Mouse (Mus musculus) neural tube, embryonic 12.5 days (tissue): ENCODE data around the gene Rnaseh1. TPM values are rescaled to one million over a fixed set of nuclear protein-coding genes. Genes with fewer than 3 reads are reported as not detected.

Experiments
- ATAC-seq: fragments of 200-750 bp; cut with Nextera tagmentation; 2 replicates; pipeline ENCODE4 v1.8.0; 2017; ENCODE audit warnings: low read depth, mild to moderate bottlenecking, moderate TSS enrichment, moderate library complexity; ENCODE audit not compliant: low FRiP score
- H3K27ac ChIP-seq: fragments of 300-500 bp; sonication (generic); 2 replicates; pipeline ENCODE4 v1.5.1; 2016
- H3K27me3 ChIP-seq: fragments of 300-500 bp; sonication (generic); replicated peaks from 2 replicates; pipeline ENCODE4 v1.6.1; 2016; ENCODE audit warnings: mild to moderate bottlenecking
- H3K36me3 ChIP-seq: fragments of 300-500 bp; sonication (generic); 2 replicates; pipeline ENCODE4 v1.6.1; 2016; ENCODE audit warnings: mild to moderate bottlenecking
- H3K4me1 ChIP-seq: fragments of 300-500 bp; sonication (generic); 2 replicates; pipeline ENCODE4 v1.6.1; 2016
- H3K4me2 ChIP-seq: fragments of 300-500 bp; sonication (generic); replicated peaks from 2 replicates; pipeline ENCODE4 v1.6.1; 2016; ENCODE audit warnings: mild to moderate bottlenecking
- H3K4me3 ChIP-seq: fragments of 300-500 bp; sonication (generic); 2 replicates; pipeline ENCODE4 v1.5.1; 2016
- H3K9ac ChIP-seq: fragments of 300-500 bp; sonication (generic); 2 replicates; pipeline ENCODE4 v1.6.1; 2016; ENCODE audit warnings: mild to moderate bottlenecking
- H3K9me3 ChIP-seq: fragments of 300-500 bp; sonication (generic); 2 replicates; pipeline ENCODE4 v1.6.1; 2016; ENCODE audit warnings: mild to moderate bottlenecking
- WGBS: fragments of 180-500 bp; shearing (Covaris S2); methylation state at CpG from one replicate; pipeline ENCODE4 v1.1.7; 2016; 5-methylcytosine and 5-hydroxymethylcytosine counted together
- microRNA-seq: library from miRNA; unstranded; fragments of <30 nt; microRNA quantifications from one replicate; pipeline ENCODE4, GENCODE M21; 2017
- polyA plus RNA-seq: library from polyadenylated mRNA; unstranded; fragments of >200 nt; fragmentation: Nextera tagmentation; extraction: Ambion mirVana; gene quantifications from 2 replicates; pipeline ENCODE4 v1.2.1, GENCODE M21; 2016

Gene Rnaseh1
- polyA plus RNA-seq, 1 experiment from 2014 or later: 29.3 TPM

- H3K4me3 ChIP-seq: no peak overlapping the region
- no peak overlapping the region for H3K9ac ChIP-seq
- no peak overlapping the region for H3K4me2 ChIP-seq
- H3K27me3 ChIP-seq: no peaks in the 10 kb centered on the region; the same call in 1 of the 2 replicates
- ATAC-seq: no peak; the same call in 1 of the 2 replicates
- peaks cover 14% of the 10 kb centered on the region; the same call in 1 of the 2 replicates for H3K36me3 ChIP-seq
- H3K9me3 ChIP-seq: no peaks in the 10 kb centered on the region
- WGBS: 10% methylated on average over 6 of the region's 6 CpGs
- H3K4me1 ChIP-seq: peaks cover 15% of the 10 kb centered on the region
- H3K27ac ChIP-seq: peak overlapping the region; percentile 48; the same call in 1 of the 2 replicates
Observed at GRCm38 (mm10) chr12:28699656-28700055, 50.3 kb downstream of the Rnaseh1 start.

- WGBS: 34% methylated on average over 3 of the region's 3 CpGs
- H3K27me3 ChIP-seq: no peaks in the 10 kb centered on the region; the same call in 1 of the 2 replicates
- no peak overlapping the region for H3K4me3 ChIP-seq
- no peak overlapping the region for H3K9ac ChIP-seq
- H3K36me3 ChIP-seq: peaks cover 11% of the 10 kb centered on the region; the same call in 1 of the 2 replicates
- H3K4me2 ChIP-seq: no peak overlapping the region
- H3K4me1 ChIP-seq: peaks cover 19% of the 10 kb centered on the region
- no peak for ATAC-seq
- H3K27ac ChIP-seq: peak overlapping the region; percentile 48; the same call in 1 of the 2 replicates
- H3K9me3 ChIP-seq: no peaks in the 10 kb centered on the region
Observed at GRCm38 (mm10) chr12:28700101-28700511, 50.7 kb downstream of the Rnaseh1 start.

DNA sequence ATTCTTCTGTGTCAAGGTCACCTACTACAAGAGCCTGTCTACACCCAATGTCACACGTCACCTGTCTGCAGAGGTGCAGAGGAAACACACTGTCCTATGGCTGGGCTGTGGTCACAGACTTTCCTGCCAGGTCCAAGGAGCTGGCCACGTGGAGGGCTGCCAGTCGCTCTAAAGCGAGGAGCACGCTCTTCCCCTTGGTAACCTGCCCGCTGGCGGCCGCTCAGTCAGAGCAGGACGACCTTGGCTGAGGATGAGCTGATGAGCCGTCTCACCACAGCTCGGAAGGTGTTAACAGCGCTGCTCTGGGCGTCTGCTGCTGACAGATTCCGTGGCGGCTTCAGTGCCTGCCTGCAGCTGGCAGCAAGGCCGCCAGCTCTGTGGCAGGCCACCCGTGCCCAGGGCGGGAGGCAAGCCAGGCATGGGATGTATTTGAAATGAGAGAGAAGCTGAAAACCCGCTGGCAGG is 51.2 kb downstream of the Rnaseh1 start:
- ATAC-seq: peak; percentile 31; the same call in 1 of the 2 replicates
- WGBS: 82% methylated on average over 19 of the region's 19 CpGs
- no peak overlapping the region for H3K27ac ChIP-seq
- no peaks in the 10 kb centered on the region for H3K9me3 ChIP-seq
- no peak overlapping the region for H3K4me2 ChIP-seq
- peaks cover 8% of the 10 kb centered on the region; the same call in 1 of the 2 replicates for H3K36me3 ChIP-seq
- H3K4me3 ChIP-seq: no peak overlapping the region
- no peaks in the 10 kb centered on the region; the same call in 1 of the 2 replicates for H3K27me3 ChIP-seq
- H3K4me1 ChIP-seq: peaks cover 22% of the 10 kb centered on the region
- no peak overlapping the region for H3K9ac ChIP-seq

DNA sequence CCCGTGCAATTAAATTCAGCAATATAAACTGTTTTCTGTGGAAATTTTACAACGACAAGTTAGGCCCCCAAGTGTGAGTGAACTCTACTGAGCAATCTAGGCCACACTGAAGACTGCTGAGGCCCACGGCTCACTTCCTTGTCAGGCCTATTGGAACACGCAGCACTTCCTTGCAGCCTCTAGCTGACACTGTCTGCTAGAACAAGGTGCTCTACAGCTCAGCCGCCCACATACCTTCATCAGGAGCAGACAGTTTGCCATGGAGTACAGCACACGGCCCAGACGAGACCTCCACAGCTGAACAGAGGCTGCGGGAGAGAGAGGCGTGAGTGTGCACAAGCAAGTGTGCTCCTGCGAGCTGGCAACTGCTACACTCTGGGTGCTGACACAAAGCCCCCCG is 51.9 kb downstream of the Rnaseh1 start:
- no peaks in the 10 kb centered on the region; the same call in 1 of the 2 replicates for H3K27me3 ChIP-seq
- no peak overlapping the region for H3K4me2 ChIP-seq
- H3K9me3 ChIP-seq: no peaks in the 10 kb centered on the region
- no peak overlapping the region for H3K4me3 ChIP-seq
- no peak overlapping the region for H3K9ac ChIP-seq
- H3K4me1 ChIP-seq: peaks cover 22% of the 10 kb centered on the region
- no peak overlapping the region for H3K27ac ChIP-seq
- 83% methylated on average over 11 of the region's 11 CpGs for WGBS
- no peak for ATAC-seq
- peaks cover 3% of the 10 kb centered on the region; the same call in 1 of the 2 replicates for H3K36me3 ChIP-seq

DNA sequence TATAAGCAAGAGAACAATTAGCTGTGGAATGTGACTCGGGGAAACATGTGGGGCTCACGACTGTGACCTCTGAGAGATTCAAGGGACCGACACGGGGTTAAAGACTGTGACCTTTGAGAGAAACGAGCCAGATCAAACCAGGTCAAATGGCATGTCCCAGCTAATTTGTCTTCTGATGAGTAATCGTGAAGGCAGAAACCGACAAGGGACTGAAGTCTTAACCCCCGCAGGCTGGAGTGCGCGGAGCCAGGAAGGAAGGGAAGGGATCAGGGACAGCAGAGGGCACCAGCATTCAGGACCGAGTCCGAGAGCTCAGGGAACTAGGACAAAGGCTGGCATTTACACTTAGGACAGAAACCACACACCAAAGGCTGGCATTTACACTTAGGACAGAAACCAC is 55.0 kb downstream of the Rnaseh1 start:
- H3K9ac ChIP-seq: 0 out of 2 replicates have a peak overlapping the region, but pooled peaks have one; percentile 8
- 5% methylated on average over 12 of the region's 12 CpGs for WGBS
- H3K27ac ChIP-seq: no peak overlapping the region
- peaks cover 5% of the 10 kb centered on the region for H3K36me3 ChIP-seq
- ATAC-seq: no peak
- no peaks in the 10 kb centered on the region for H3K9me3 ChIP-seq
- H3K4me2 ChIP-seq: no peak overlapping the region; the same call in 1 of the 2 replicates
- no peak overlapping the region for H3K4me3 ChIP-seq
- peaks cover 22% of the 10 kb centered on the region for H3K4me1 ChIP-seq
- H3K27me3 ChIP-seq: no peaks in the 10 kb centered on the region; the same call in 1 of the 2 replicates

GRCm38 (mm10) chr12:28705204-28705603 is 55.8 kb downstream of the Rnaseh1 start:
- Histone ChIP-seq H3K9ac (0 out of 2 replicates have a peak overlapping the region, but pooled peaks have one; percentile 8), H3K4me3 (no peak overlapping the region), H3K27ac (no peak overlapping the region), H3K9me3 (no peaks in the 10 kb centered on the region), H3K36me3 (peaks cover 11% of the 10 kb centered on the region), H3K4me2 (no peak overlapping the region), H3K4me1 (peaks cover 19% of the 10 kb centered on the region), H3K27me3 (no peaks in the 10 kb centered on the region; the same call in 1 of the 2 replicates)
- ATAC-seq: no peak
- WGBS: 88% methylated on average over 6 of the region's 6 CpGs

DNA sequence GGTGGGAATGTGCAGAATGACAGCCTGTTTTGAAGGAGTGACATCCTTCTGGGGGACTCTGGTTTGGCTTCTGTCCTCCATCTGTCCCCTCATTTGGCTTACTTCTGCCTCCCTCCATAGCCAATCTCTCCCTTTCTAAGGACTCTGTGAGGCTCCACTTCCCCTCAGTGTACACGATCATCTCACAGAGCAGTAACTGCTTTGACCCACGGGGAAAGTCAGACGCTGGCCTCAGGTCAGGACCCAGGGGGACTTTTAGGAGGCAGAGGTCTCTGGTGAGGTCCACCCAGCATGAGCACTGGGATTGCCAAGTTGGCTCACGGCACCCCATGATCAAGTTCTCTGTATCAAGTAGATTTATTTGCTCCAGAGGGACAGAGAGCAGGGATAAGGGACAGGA is 58.8 kb downstream of the Rnaseh1 start:
- H3K36me3 ChIP-seq: peaks cover 29% of the 10 kb centered on the region
- no peaks in the 10 kb centered on the region for H3K9me3 ChIP-seq
- H3K4me2 ChIP-seq: no peak overlapping the region
- no peak overlapping the region for H3K9ac ChIP-seq
- H3K4me1 ChIP-seq: peaks cover 14% of the 10 kb centered on the region
- H3K27me3 ChIP-seq: no peaks in the 10 kb centered on the region
- H3K4me3 ChIP-seq: no peak overlapping the region
- 85% methylated on average over 4 of the region's 4 CpGs for WGBS
- no peak overlapping the region for H3K27ac ChIP-seq
- ATAC-seq: no peak

Small RNA genes lying within 50 kb of the gene (microRNA-seq; reads per million reads assigned to microRNA genes)
- not detected for gene Mir6937

Other genes with a start within 250 kb of the Rnaseh1 start
- 0.43 TPM in 1 of 2 replicates, not detected in the other for gene Dcdc2c, start 97.2 kb upstream of the Rnaseh1 start, polyA plus RNA-seq
- not detected in 2 replicates for gene Allc, start 67.1 kb upstream of the Rnaseh1 start, polyA plus RNA-seq
- gene Colec11, start 26.2 kb upstream of the Rnaseh1 start, polyA plus RNA-seq: 0.43 and 0.44 TPM in 2 replicates
- 594 and 599 TPM in 2 replicates for gene Rps7, start 13.6 kb upstream of the Rnaseh1 start, polyA plus RNA-seq
- 35.1 and 36.7 TPM in 2 replicates for gene Adi1, start 25.6 kb downstream of the Rnaseh1 start, polyA plus RNA-seq
- gene Trappc12, start 100.9 kb downstream of the Rnaseh1 start, polyA plus RNA-seq: 41.0 and 42.4 TPM in 2 replicates
- 54.6 and 57.4 TPM in 2 replicates for gene Eipr1, start 102.2 kb downstream of the Rnaseh1 start, polyA plus RNA-seq